Mouse (Mus musculus) ES-Bruce4 (cell line): Measurements from ENCODE around the gene Ticrr.

Experiments
- CTCF ChIP-seq: IDR thresholded peaks from one replicate; pipeline ENCODE4 v1.8.1; 2011; ENCODE audit warnings: low read depth, low read length
- POLR2A ChIP-seq: IDR thresholded peaks from one replicate; pipeline ENCODE4 v1.8.1; 2011; ENCODE audit warnings: low read length; ENCODE audit not compliant: insufficient read depth

DNA sequence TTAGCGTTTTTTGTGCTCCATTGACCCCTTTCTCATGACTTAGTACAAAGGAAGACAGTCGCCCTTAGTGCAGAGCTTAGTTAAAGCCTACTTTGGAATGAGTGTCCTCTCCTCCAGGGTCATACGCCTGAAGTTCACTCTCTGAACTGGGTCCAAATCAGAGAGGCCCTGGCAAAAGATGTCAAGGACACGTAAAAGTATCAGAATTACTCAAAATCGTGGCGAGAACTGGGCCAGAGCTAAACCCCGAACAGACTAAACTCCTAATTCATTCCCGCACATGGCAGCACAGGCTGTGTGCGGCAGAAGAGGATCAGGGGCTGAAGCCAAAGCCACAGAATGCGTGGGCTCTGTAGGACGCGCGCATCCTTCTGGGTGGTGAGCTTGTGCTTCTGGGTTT lies 71.4 kb downstream of the Ticrr start:
- no peak for TF ChIP-seq CTCF
- no peak for TF ChIP-seq POLR2A
